Mouse (Mus musculus) layer of hippocampus, adult 9-11 months (tissue): Measurements from ENCODE around the gene Lrrn4cl.
"Not testable (repeated sequence)": the region's sequence is repeated elsewhere in the genome, so short reads cannot be mapped to it uniquely, and the experiment has no call there.

Experiments used
- DNase-seq: peaks from one replicate; pipeline ENCODE4 v3.0.0; 2022

Gene Lrrn4cl

GRCm38 (mm10) chr19:8886916-8887584, 36.5 kb downstream of the Lrrn4cl start:
- DNase-seq, result no peak

DNA sequence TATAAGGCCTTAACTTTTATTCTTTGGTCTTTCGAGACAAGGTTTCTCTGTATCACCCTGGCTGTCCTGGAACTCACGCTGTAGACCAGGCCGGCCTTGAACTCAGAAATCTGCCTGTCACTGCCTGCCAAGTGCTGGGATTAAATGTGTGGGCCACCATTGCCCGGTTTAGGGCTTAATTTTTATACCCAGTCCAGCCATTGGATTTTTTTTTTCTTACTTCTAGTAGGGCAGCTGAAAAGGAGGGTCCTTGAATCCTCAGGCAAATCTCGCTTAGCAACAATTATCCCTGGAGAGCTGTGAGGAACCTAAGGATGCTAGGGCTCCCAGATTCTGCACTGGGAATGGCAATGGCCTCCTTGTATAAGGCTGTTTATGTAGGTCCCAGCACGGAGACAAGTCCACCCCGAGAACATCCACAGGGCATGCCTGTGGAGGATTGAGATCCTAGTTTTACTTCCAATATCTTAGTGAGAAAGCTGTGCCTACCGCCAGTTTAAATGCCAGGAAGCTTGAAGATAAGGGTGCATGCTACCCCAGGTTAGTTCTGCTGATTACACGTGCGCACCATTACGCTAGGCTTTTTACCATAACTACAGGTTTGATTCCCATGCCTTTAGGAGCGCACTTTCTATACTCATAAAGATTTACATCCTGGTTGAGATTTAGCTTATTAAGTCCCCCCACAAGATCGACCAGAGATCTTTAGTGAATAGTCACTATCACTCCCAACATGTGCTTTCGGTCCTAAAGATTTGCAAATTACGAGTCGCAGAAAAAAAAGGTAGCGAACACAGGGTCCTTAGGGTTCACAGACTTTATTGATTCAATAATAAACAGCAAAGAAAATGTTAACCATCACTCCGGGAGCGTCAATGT, 37.3 kb downstream of the Lrrn4cl start:
- DNase-seq, result no peak

DNA sequence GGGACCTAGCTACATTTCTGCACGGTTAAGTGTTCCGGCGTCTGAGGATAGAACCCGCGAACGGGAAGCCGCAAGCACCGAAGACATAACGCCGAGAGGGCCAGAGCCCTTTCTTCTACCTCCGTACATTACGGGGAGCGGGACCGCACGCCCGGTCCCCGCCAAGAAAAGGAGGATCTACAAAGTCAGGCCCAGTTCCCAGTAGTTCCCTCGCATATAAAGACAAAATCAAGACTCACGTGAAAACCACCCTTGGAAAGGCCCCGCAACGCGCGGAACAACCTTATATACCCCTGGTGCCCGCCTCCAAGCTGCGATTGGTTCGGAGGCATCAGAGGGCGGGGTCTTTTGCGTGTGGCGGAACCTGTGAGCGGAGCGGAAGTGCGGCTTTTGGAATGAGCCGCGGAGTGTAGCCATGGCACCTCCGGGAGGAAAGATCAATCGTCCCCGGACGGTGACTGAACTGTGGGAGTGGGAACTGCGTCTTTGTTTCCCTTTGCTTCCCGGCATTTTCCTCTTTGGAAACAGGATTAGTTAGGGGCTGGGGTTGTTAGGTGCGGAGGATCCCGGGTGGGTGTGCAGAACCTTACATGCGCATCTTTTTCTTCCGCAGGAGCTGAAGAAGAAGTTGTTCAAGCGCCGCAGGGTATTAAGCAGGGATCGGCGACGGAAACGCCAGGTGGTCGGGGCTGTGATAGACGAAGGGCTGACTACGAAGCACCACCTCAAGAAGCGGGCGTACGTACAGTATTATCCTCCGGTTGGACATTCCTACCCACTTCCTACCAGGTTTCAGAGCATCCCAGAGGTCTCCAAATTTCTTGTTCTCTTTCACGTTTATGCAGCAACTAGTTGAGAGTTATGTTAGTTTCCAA, 38.2 kb downstream of the Lrrn4cl start, which contains the start of the genes 1810009A15Rik and Gm49416:
Gene 1810009A15Rik (plus strand): TSS at position 343 of the 875 bp plus-strand sequence.
Gene Gm49416 (plus strand): TSS at position 416 of the 875 bp plus-strand sequence.
- peak; percentile 94 for DNase-seq

DNA sequence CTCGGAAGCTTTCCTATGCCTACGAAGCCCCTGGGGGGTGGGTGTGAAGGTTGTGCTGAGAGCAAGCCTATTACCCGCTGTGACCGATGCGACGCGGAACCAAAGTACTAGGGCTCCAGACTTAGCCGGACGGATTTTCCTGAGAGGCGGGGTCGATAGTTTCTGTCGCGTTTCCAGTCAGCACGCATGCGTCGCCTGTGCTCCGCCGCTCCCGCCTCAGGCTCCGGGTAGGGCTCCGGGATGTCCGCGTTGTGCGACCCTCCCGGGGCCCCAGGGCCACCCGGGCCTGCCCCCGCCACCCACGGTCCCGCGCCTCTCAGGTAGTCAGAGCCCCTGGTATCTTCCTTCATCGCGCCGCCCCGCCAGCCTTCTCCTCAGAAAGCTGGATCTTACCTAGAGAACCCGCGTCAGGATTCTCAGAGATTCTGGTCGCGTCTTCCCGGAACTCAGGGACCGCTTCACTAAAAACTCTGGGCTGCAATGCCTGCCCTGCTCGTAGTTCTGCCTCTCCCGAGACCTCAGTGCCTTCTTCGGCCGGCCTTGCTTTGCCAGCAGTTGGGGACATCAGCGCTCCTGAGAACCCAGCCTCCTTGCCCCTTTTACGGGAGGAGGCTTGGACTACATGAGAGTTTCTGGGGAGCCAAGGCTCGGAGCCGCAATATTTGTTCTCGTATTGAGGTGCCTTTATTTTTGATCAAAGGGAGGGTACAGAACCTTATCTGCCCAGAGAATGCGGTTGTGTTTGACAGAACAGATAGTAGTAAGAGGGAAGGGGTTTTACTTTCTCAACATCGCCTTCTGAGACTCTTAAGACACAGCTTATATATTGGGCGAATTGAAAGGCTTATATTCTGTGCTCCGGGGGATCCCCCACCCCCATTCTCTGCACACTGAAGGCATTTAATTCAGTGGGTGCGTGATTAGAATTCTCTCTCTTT, 42.5 kb downstream of the Lrrn4cl start, which contains the start of gene Ints5:
Gene Ints5 (plus strand): TSS at position 177 of the 938 bp plus-strand sequence.
- DNase-seq, result peak; percentile 74

DNA sequence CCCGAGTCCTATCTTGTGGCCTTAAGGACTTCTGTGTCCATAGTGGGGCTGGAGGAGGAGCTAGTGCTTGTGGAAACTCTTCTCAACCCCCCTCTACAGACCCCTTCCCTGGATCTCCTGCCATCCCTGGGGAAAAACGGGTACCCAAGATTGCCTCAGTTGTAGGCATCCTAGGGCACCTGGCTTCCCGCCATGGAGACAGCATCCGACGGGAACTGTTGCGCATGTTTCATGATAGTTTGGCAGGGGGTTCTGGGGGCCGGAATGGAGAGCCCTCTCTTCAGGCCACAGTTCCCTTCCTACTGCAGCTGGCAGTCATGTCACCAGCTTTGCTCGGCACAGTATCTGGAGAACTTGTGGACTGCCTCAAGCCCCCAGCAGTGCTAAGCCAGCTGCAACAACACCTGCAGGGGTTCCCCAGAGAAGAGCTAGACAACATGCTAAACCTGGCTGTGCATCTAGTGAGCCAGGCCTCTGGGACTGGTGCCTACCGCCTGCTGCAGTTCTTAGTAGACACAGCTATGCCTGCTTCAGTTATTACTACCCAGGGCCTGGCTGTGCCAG, 44.9 kb downstream of the Lrrn4cl start:
- no peak for DNase-seq

GRCm38 (mm10) chr19:8896231-8896630, 45.7 kb downstream of the Lrrn4cl start:
- not testable (repeated sequence) for DNase-seq

GRCm38 (mm10) chr19:8897211-8897864, 46.8 kb downstream of the Lrrn4cl start:
- not testable (repeated sequence) for DNase-seq

- DNase-seq, result peak; percentile 97
Observed at GRCm38 (mm10) chr19:8897865-8898495, 47.4 kb downstream of the Lrrn4cl start, which contains the start of gene Ganab. Gene Ganab, plus strand, starts transcription at chr19:8898071.

- no peak for DNase-seq
Observed at GRCm38 (mm10) chr19:8898576-8898975, 48.0 kb downstream of the Lrrn4cl start.

DNA sequence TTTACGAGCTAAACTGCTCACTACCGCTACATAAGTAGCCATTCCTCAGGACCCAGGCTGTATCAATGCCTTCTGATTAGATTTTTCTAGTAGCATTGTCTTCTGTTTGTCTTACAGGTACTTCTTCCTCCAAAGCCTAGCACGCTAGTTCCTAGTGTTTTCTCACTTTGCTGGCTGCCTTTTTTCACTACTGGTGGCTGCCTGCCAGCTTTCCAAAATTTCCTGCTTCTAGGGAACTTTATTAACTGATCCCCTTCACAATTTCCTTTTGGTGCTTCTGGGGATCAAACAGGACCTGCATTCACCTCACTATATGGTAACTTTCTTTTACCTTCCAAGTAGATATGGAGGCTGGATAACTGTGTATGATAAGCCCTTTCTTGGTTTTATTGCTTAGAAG, 48.5 kb downstream of the Lrrn4cl start:
- no peak for DNase-seq

- DNase-seq, result no peak
Observed at GRCm38 (mm10) chr19:8903412-8903811, 52.8 kb downstream of the Lrrn4cl start.
